Mouse (Mus musculus): ENCODE results near the gene Ppp2r5e.
A peak's percentile ranks its signal among the peaks of the same experiment; 100 is the strongest.

Ppp2r5e gene

GRCm38 (mm10) chr12:75622835-75623234 is 26.8 kb upstream of the Ppp2r5e start:
- Histone ChIP-seq H3K4me3 (replicated peaks; ENCODE audit: low read length) (no peak overlapping the region), H3K9me3 (ENCODE audit: low read length) (peaks cover 7% of the 10 kb centered on the region; the same call in 1 of the 2 replicates), H3K27me3 (ENCODE audit: insufficient read depth, low read length) (peaks cover 3% of the 10 kb centered on the region; the same call in 1 of the 2 replicates), H3K4me1 (replicated peaks; ENCODE audit: low read depth, low read length) (no peaks in the 10 kb centered on the region), H3K36me3 (ENCODE audit: insufficient read depth, low read length) (no peaks in the 10 kb centered on the region)
- no peak for TF ChIP-seq POU5F1 (IDR thresholded peaks at IDR 0.05; ENCODE audit: borderline replicate concordance, low read length)
- no peak for TF ChIP-seq NANOG (IDR thresholded peaks at IDR 0.05; ENCODE audit: borderline replicate concordance, low read length)
- no peak for TF ChIP-seq CTCF (conservative IDR thresholded peaks at IDR 0.05; ENCODE audit: low read length)

GRCm38 (mm10) chr12:75616841-75617240 is 20.8 kb upstream of the Ppp2r5e start:
- peaks cover 6% of the 10 kb centered on the region; the same call in 1 of the 2 replicates for H3K27me3 ChIP-seq (ENCODE audit: insufficient read depth, low read length)
- no peak overlapping the region for H3K4me3 ChIP-seq (replicated peaks; ENCODE audit: low read length)
- peaks cover 12% of the 10 kb centered on the region for H3K4me1 ChIP-seq (replicated peaks; ENCODE audit: low read depth, low read length)
- H3K9me3 ChIP-seq (ENCODE audit: low read length) = peaks cover 6% of the 10 kb centered on the region; the same call in 1 of the 2 replicates
- TF ChIP-seq NANOG (IDR thresholded peaks at IDR 0.05; ENCODE audit: borderline replicate concordance, low read length) (no peak), CTCF (conservative IDR thresholded peaks at IDR 0.05; ENCODE audit: low read length) (no peak), POU5F1 (IDR thresholded peaks at IDR 0.05; ENCODE audit: borderline replicate concordance, low read length) (no peak)
- H3K36me3 ChIP-seq (ENCODE audit: insufficient read depth, low read length) = no peaks in the 10 kb centered on the region

DNA sequence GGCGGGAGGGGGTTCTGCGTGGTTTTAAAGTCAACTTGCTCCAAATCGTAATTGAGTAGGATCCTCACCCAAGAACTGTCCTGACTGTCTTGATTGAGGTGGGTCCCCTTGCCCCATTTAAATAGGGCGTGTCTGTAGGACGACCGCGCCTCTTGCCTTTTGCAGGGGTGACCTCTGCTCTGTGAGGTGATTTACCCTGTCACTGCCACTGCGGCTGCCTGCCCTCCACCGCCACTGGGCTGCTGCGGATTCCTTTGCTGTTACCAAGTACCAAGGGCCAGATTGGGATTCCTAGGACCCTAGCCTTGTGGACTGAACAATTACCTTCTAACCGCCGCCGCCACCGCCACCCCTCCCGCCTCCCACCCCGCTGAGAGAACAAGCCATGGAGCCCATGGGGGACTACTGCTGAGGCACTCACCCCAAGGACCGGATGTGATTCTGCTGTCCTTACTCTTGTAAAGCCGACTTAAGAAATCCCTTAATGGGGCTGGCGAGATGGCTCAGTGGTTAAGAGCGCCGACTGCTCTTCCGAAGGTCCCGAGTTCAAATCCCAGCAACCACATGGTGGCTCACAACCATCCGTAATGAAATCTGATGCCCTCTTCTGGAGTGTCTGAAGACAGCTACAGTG is 20.2 kb upstream of the Ppp2r5e start:
- TF ChIP-seq NANOG (IDR thresholded peaks at IDR 0.05; ENCODE audit: borderline replicate concordance, low read length) = no peak
- no peak for TF ChIP-seq POU5F1 (IDR thresholded peaks at IDR 0.05; ENCODE audit: borderline replicate concordance, low read length)
- TF ChIP-seq CTCF (conservative IDR thresholded peaks at IDR 0.05; ENCODE audit: low read length) = no peak
- peaks cover 10% of the 10 kb centered on the region for H3K27me3 ChIP-seq (ENCODE audit: insufficient read depth, low read length)
- H3K4me3 ChIP-seq (replicated peaks; ENCODE audit: low read length) = peak overlapping the region; percentile 71
- H3K4me1 ChIP-seq (replicated peaks; ENCODE audit: low read depth, low read length) = peaks cover 12% of the 10 kb centered on the region
- H3K9me3 ChIP-seq (ENCODE audit: low read length) = 0 out of 2 replicates have a peak, but pooled peaks cover under 1% of the 10 kb centered on the region
- no peaks in the 10 kb centered on the region for H3K36me3 ChIP-seq (ENCODE audit: insufficient read depth, low read length)

DNA sequence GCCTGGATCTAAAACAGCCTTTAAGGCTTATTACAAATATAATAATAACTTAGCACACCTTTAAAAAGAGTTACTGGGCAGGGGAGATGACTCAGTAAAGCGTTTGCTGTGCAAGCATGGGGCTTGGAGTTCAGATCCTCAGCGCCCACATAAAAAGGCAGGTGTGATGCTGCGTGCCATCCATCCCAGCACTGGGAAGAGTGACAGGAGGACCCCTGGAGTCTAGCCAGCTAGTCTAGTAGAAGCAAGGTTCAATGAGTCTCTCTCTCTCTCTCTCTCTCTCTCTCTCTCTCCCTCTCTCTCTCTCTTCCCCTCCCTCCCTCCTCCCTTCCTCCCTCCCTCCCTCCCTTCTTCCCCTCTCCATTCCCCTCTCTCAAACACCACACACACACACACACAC is 19.5 kb upstream of the Ppp2r5e start:
- no peaks in the 10 kb centered on the region for H3K9me3 ChIP-seq (ENCODE audit: low read length)
- no peaks in the 10 kb centered on the region for H3K36me3 ChIP-seq (ENCODE audit: insufficient read depth, low read length)
- H3K4me3 ChIP-seq (replicated peaks; ENCODE audit: low read length) = no peak overlapping the region
- H3K4me1 ChIP-seq (replicated peaks; ENCODE audit: low read depth, low read length) = peaks cover 19% of the 10 kb centered on the region
- peaks cover 12% of the 10 kb centered on the region for H3K27me3 ChIP-seq (ENCODE audit: insufficient read depth, low read length)
- TF ChIP-seq NANOG (IDR thresholded peaks at IDR 0.05; ENCODE audit: borderline replicate concordance, low read length) = no peak
- TF ChIP-seq CTCF (conservative IDR thresholded peaks at IDR 0.05; ENCODE audit: low read length) = no peak
- TF ChIP-seq POU5F1 (IDR thresholded peaks at IDR 0.05; ENCODE audit: borderline replicate concordance, low read length) = no peak

DNA sequence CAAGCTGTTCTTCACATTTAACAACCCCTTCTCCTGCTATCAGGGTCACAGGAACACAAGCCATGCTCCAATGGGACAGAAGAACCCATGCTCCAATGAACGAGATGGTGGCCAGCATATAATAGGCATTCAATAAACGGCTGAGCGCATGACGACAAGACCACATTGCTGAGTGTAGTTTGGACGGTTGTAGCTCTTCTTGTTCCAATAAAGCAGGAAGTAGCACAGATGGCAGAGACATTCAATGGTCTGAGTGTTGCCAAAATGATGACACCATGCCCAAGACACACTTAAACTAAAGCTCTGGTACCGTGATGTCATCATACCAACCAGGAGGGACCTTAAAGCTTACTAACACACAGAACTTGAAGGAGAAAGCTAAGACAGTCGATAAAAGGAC is 16.7 kb upstream of the Ppp2r5e start:
- peaks cover 8% of the 10 kb centered on the region; the same call in 1 of the 2 replicates for H3K27me3 ChIP-seq (ENCODE audit: insufficient read depth, low read length)
- H3K36me3 ChIP-seq (ENCODE audit: insufficient read depth, low read length) = no peaks in the 10 kb centered on the region
- no peaks in the 10 kb centered on the region for H3K9me3 ChIP-seq (ENCODE audit: low read length)
- peaks cover 20% of the 10 kb centered on the region for H3K4me1 ChIP-seq (replicated peaks; ENCODE audit: low read depth, low read length)
- TF ChIP-seq POU5F1 (IDR thresholded peaks at IDR 0.05; ENCODE audit: borderline replicate concordance, low read length) (no peak), CTCF (conservative IDR thresholded peaks at IDR 0.05; ENCODE audit: low read length) (no peak), NANOG (IDR thresholded peaks at IDR 0.05; ENCODE audit: borderline replicate concordance, low read length) (no peak)
- no peak overlapping the region for H3K4me3 ChIP-seq (replicated peaks; ENCODE audit: low read length)

DNA sequence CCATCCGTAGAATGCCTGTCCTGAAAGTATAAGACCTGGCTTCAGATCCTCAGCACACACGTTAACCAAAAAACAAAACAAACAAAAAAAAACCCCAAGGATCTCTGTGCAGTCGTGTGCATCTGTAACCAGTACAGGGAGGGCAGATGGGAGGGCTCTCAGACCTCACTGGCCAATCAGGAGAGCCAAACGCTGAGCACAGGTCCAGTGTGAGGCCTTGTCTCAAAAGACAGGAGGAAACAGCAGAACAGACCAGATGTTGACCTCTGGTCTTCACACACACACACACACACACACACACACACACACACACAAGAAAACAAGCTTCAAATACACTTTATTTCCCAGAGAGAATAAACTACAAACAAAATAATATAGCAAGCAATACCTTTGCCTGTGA is 3.4 kb upstream of the Ppp2r5e start:
- H3K4me3 ChIP-seq (replicated peaks; ENCODE audit: low read length) = no peak overlapping the region
- H3K4me1 ChIP-seq (replicated peaks; ENCODE audit: low read depth, low read length) = peaks cover 23% of the 10 kb centered on the region
- no peak for TF ChIP-seq NANOG (IDR thresholded peaks at IDR 0.05; ENCODE audit: borderline replicate concordance, low read length)
- TF ChIP-seq CTCF (conservative IDR thresholded peaks at IDR 0.05; ENCODE audit: low read length) = no peak
- TF ChIP-seq POU5F1 (IDR thresholded peaks at IDR 0.05; ENCODE audit: borderline replicate concordance, low read length) = no peak
- H3K36me3 ChIP-seq (ENCODE audit: insufficient read depth, low read length) = no peaks in the 10 kb centered on the region
- peaks cover 5% of the 10 kb centered on the region; the same call in 1 of the 2 replicates for H3K9me3 ChIP-seq (ENCODE audit: low read length)
- no peaks in the 10 kb centered on the region for H3K27me3 ChIP-seq (ENCODE audit: insufficient read depth, low read length)

- Histone ChIP-seq H3K4me1 (replicated peaks; ENCODE audit: low read depth, low read length) (peaks cover 28% of the 10 kb centered on the region), H3K9me3 (ENCODE audit: low read length) (peaks cover 5% of the 10 kb centered on the region; the same call in 1 of the 2 replicates), H3K36me3 (ENCODE audit: insufficient read depth, low read length) (no peaks in the 10 kb centered on the region), H3K4me3 (replicated peaks; ENCODE audit: low read length) (no peak overlapping the region), H3K27me3 (ENCODE audit: insufficient read depth, low read length) (no peaks in the 10 kb centered on the region)
- TF ChIP-seq POU5F1 (IDR thresholded peaks at IDR 0.05; ENCODE audit: borderline replicate concordance, low read length) (no peak), CTCF (conservative IDR thresholded peaks at IDR 0.05; ENCODE audit: low read length) (no peak)
These were observed 2.9 kb upstream of the Ppp2r5e start for GRCm38 (mm10) chr12:75598988-75599387.

- peaks cover 5% of the 10 kb centered on the region for H3K36me3 ChIP-seq (ENCODE audit: insufficient read depth, low read length)
- H3K27me3 ChIP-seq (ENCODE audit: insufficient read depth, low read length) = no peaks in the 10 kb centered on the region
- H3K4me3 ChIP-seq (replicated peaks; ENCODE audit: low read length) = no peak overlapping the region
- H3K4me1 ChIP-seq (replicated peaks; ENCODE audit: low read depth, low read length) = peaks cover 41% of the 10 kb centered on the region
- peaks cover 5% of the 10 kb centered on the region; the same call in 1 of the 2 replicates for H3K9me3 ChIP-seq (ENCODE audit: low read length)
- no peak for TF ChIP-seq POU5F1 (IDR thresholded peaks at IDR 0.05; ENCODE audit: borderline replicate concordance, low read length)
- TF ChIP-seq CTCF (conservative IDR thresholded peaks at IDR 0.05; ENCODE audit: low read length) = no peak
- no peak for TF ChIP-seq NANOG (IDR thresholded peaks at IDR 0.05; ENCODE audit: borderline replicate concordance, low read length)
These were observed 1.7 kb upstream of the Ppp2r5e start for GRCm38 (mm10) chr12:75597707-75598106.

Measured in E14TG2a.4 (cell line).